Mouse (Mus musculus) cerebellum, adult 2 months (tissue): ENCODE measurements around the gene Hdac9. TPM values are rescaled to one million over a fixed set of nuclear protein-coding genes. Genes with fewer than 3 reads are reported as not detected.

ENCODE experiments used
- DNase-seq, 2 experiments: peaks; one replicate each; pipeline ENCODE4 v3.0.0; 2021
- H3K27ac ChIP-seq: fragments of 200-500 bp; 2 replicates; pipeline ENCODE4 v1.5.1; 2012; ENCODE audit warnings: low read length, control low read depth, inconsistent platforms; ENCODE audit not compliant: insufficient read depth
- H3K27me3 ChIP-seq: fragments of 200-500 bp; 2 replicates; pipeline ENCODE4 v1.6.1; 2012; ENCODE audit warnings: inconsistent platforms, mild to moderate bottlenecking, low read length, moderate library complexity; ENCODE audit not compliant: control insufficient read depth, insufficient read depth
- H3K4me1 ChIP-seq: fragments of 200-500 bp; 2 replicates; pipeline ENCODE4 v1.6.1; 2011; ENCODE audit warnings: low read length; ENCODE audit not compliant: control insufficient read depth, insufficient read depth
- H3K4me3 ChIP-seq: fragments of 200-500 bp; replicated peaks from 2 replicates; pipeline ENCODE3; 2011; ENCODE audit warnings: mild to moderate bottlenecking, low read depth, low read length, control low read depth; ENCODE audit not compliant: insufficient read depth
- CTCF ChIP-seq: fragments of 200-500 bp; IDR thresholded peaks from 2 replicates; pipeline ENCODE4 v1.5.1; 2011; ENCODE audit warnings: low read depth, mild to moderate bottlenecking, control low read depth, low read length, moderate library complexity, borderline replicate concordance; ENCODE audit not compliant: insufficient read depth
- POLR2A ChIP-seq: fragments of 200-500 bp; IDR thresholded peaks from 2 replicates; pipeline ENCODE4 v1.6.1; 2011; ENCODE audit warnings: low read length, control low read depth, borderline replicate concordance; ENCODE audit not compliant: insufficient read depth
- WGBS: fragments of 180-500 bp; shearing (Covaris S2); methylation state at CpG from one replicate; pipeline ENCODE4 v1.1.7; 2018; 5-methylcytosine and 5-hydroxymethylcytosine counted together
- polyA plus RNA-seq: library from polyadenylated mRNA; depleted of rRNA; stranded (reverse); fragments of >200 nt; gene quantifications from 2 replicates; pipeline ENCODE4 v1.2.3, GENCODE M21; 2012

Hdac9 gene
- polyA plus RNA-seq, 1 experiment, result 9.3 TPM

GRCm38 (mm10) chr12:34614796-34615195, 302.1 kb downstream of the Hdac9 start:
- Histone ChIP-seq H3K27me3 (no peaks in the 10 kb centered on the region), H3K4me3 (no peak overlapping the region), H3K27ac (no peak overlapping the region), H3K4me1 (no peaks in the 10 kb centered on the region; the same call in 1 of the 2 replicates)
- no peak for TF ChIP-seq CTCF
- no peak for TF ChIP-seq POLR2A
- 65% methylated on average over 5 of the region's 5 CpGs for WGBS
- no peak for DNase-seq

GRCm38 (mm10) chr12:34612511-34612910, 304.4 kb downstream of the Hdac9 start:
- WGBS, result over 99% methylated on average over 3 of the region's 3 CpGs
- Histone ChIP-seq H3K27me3 (no peaks in the 10 kb centered on the region), H3K4me1 (no peaks in the 10 kb centered on the region), H3K4me3 (no peak overlapping the region), H3K27ac (no peak overlapping the region)
- TF ChIP-seq CTCF (no peak), POLR2A (no peak)
- DNase-seq, result no peak

- no peaks in the 10 kb centered on the region for H3K4me1 ChIP-seq
- no peak overlapping the region for H3K4me3 ChIP-seq
- H3K27ac ChIP-seq, result no peak overlapping the region
- H3K27me3 ChIP-seq, result no peaks in the 10 kb centered on the region
- 96% methylated on average over 4 of the region's 4 CpGs for WGBS
- TF ChIP-seq CTCF (no peak), POLR2A (no peak)
- DNase-seq, result no peak
Observed at GRCm38 (mm10) chr12:34604521-34604920, 312.4 kb downstream of the Hdac9 start.

- Histone ChIP-seq H3K27me3 (no peaks in the 10 kb centered on the region), H3K27ac (no peak overlapping the region), H3K4me1 (no peaks in the 10 kb centered on the region), H3K4me3 (no peak overlapping the region)
- DNase-seq, result no peak
- 91% methylated on average over 10 of the region's 10 CpGs for WGBS
- no peak for TF ChIP-seq CTCF
- no peak for TF ChIP-seq POLR2A
Observed at GRCm38 (mm10) chr12:34594167-34594793, 322.6 kb downstream of the Hdac9 start.

- Histone ChIP-seq H3K27me3 (no peaks in the 10 kb centered on the region), H3K4me1 (no peaks in the 10 kb centered on the region), H3K4me3 (no peak overlapping the region), H3K27ac (no peak overlapping the region)
- WGBS, result 67% methylated on average over 4 of the region's 4 CpGs
- TF ChIP-seq POLR2A (no peak), CTCF (no peak)
- no peak for DNase-seq
Observed at GRCm38 (mm10) chr12:34587171-34587570, 329.7 kb downstream of the Hdac9 start.

- H3K4me1 ChIP-seq, result no peaks in the 10 kb centered on the region
- no peak for TF ChIP-seq CTCF
- TF ChIP-seq POLR2A, result no peak
- no peak for DNase-seq
- H3K27ac ChIP-seq, result no peak overlapping the region
- no peak overlapping the region for H3K4me3 ChIP-seq
- 88% methylated on average over 4 of the region's 4 CpGs for WGBS
- no peaks in the 10 kb centered on the region for H3K27me3 ChIP-seq
Observed at GRCm38 (mm10) chr12:34582522-34582921, 334.4 kb downstream of the Hdac9 start.

- Histone ChIP-seq H3K27me3 (no peaks in the 10 kb centered on the region), H3K4me3 (no peak overlapping the region), H3K27ac (no peak overlapping the region), H3K4me1 (no peaks in the 10 kb centered on the region)
- no peak for DNase-seq
- TF ChIP-seq POLR2A (no peak), CTCF (no peak)
- 77% methylated on average over 1 of the region's 1 CpGs for WGBS
Observed at GRCm38 (mm10) chr12:34579220-34579619, 337.7 kb downstream of the Hdac9 start.

GRCm38 (mm10) chr12:34571069-34571468, 345.8 kb downstream of the Hdac9 start:
- no peaks in the 10 kb centered on the region for H3K4me1 ChIP-seq
- no peak for TF ChIP-seq POLR2A
- whole genome bisulfite sequencing, result 100% methylated on average over 1 of the region's 1 CpGs
- H3K27me3 ChIP-seq, result no peaks in the 10 kb centered on the region
- H3K4me3 ChIP-seq, result no peak overlapping the region
- no peak overlapping the region for H3K27ac ChIP-seq
- DNase-seq, result no peak
